Mouse (Mus musculus) ovary, postnatal 36 days (tissue): Measurements from ENCODE around the gene Olfr130.

Experiments used
- DNase-seq: peaks from one replicate; pipeline ENCODE4 v3.0.0; 2022; ENCODE audit warnings: low spot score, mixed read lengths

The Olfr130 gene

GRCm38 (mm10) chr17:38063621-38064020, at the start of gene Olfr130:
Gene Olfr130 (plus strand): TSS chr17:38063921.
- no peak for DNase-seq

GRCm38 (mm10) chr17:38016341-38016740, 47.4 kb upstream of the Olfr130 start:
- DNase-seq = no peak

- no peak for DNase-seq
Measured at GRCm38 (mm10) chr17:38026297-38026696, 37.4 kb upstream of the Olfr130 start.

- no peak for DNase-seq
Measured at GRCm38 (mm10) chr17:38059979-38060378, 3.7 kb upstream of the Olfr130 start, which contains the start of gene Olfr129. Gene Olfr129 (minus strand): TSS chr17:38060079.

- DNase-seq = no peak
Measured at GRCm38 (mm10) chr17:38082364-38082763, 18.6 kb downstream of the Olfr130 start.

GRCm38 (mm10) chr17:38088593-38088992, 24.9 kb downstream of the Olfr130 start, which contains the start of gene Olfr131:
Gene Olfr131 (minus strand): TSS chr17:38088693.
- DNase-seq = no peak
